Mouse (Mus musculus): Measurements from ENCODE around the gene Dap.

Gene Dap

DNA sequence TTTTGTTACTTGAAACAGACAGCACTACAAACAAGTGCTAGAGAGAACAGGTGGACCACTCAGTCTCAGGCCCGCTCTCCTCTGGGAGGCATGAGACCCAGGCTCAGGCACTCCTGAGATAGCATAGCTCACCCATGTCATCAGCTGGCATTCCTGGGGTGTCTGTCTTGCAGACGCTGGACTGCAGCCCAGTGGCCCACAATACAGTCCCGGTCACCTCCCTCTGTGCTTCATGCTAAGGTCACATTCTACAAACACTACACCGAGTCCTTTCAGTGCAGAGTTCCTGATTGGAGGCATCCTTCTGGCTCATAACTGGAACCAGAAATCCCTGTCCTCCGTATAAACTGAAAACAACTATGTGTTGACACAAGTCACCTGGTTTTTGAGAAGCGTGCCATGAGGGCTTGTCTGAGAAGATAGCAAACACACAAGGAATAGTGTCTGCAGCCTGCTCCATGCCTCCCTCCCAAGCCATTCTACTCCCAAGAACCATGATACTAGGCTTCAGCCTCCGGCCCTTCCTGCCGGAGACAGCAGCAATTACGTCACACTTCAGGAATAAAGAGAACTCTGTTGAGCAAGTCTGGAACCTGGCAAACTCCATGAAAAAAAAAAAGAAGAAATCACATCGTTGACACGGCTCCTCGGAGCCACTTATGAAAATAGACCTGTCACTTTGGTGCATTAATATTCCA lies 78.3 kb downstream of the Dap start:
- in situ Hi-C loops (cut with MboI), result no loop called here

GRCm38 (mm10) chr15:31304302-31304701 lies 80.2 kb downstream of the Dap start:
- in situ Hi-C loops (cut with MboI), result no loop called here

- in situ Hi-C loops (cut with MboI), result loop anchor here (5.0 kb wide), 1 partner anchor 122 kb away; no protein-coding TSS in a partner anchor
Observed at GRCm38 (mm10) chr15:31305181-31305580, 81.1 kb downstream of the Dap start.

DNA sequence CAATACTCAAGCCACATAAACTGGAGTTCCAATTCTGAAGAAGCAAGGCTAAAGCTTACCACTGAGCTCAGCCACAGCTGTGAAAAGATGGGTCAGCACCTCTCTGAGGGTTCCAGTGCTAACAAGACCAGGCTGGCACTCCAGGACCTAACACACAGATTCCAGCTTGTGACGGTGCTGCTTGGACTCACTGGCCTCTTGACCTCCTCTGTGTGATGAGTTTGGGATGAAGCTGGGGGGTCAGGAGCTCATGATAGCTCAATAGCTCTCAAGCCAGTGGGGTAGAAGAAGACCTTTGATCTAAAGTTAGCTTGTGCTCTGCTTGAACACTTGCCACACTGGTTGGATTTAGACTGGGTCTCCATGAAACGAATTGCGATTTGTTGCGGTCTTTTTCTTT lies 82.6 kb downstream of the Dap start:
- in situ Hi-C loops (cut with MboI), result loop anchor here (5.0 kb wide), 1 partner anchor 121 kb away; no protein-coding TSS in a partner anchor

- in situ Hi-C loops (cut with MboI), result loop anchor here (5.0 kb wide), 1 partner anchor 118 kb away; no protein-coding TSS in a partner anchor
Observed at GRCm38 (mm10) chr15:31309526-31309925, 85.4 kb downstream of the Dap start.

DNA sequence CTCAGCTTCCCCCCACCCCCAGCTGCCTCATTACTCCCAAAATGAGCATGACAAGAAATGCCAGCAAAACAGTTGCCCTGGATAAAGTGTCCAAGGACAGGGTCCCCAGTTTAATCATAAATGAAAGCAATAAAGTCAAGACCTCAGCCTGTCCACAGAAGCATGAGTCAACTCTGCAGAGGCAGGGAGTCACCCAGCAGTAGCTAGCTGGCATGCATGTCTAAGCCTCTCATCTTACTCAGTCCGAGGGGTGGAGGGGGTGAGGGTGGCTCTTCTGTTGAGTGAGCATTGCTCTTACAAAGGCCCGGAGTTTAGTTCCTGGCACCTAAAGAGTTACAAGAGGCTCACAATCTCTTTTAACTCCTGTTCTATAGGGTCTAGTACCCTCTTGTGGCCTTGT lies 87.9 kb downstream of the Dap start:
- in situ Hi-C loops (cut with MboI), result loop anchor here (10.0 kb wide), 1 partner anchor 273 kb away; no protein-coding TSS in a partner anchor

DNA sequence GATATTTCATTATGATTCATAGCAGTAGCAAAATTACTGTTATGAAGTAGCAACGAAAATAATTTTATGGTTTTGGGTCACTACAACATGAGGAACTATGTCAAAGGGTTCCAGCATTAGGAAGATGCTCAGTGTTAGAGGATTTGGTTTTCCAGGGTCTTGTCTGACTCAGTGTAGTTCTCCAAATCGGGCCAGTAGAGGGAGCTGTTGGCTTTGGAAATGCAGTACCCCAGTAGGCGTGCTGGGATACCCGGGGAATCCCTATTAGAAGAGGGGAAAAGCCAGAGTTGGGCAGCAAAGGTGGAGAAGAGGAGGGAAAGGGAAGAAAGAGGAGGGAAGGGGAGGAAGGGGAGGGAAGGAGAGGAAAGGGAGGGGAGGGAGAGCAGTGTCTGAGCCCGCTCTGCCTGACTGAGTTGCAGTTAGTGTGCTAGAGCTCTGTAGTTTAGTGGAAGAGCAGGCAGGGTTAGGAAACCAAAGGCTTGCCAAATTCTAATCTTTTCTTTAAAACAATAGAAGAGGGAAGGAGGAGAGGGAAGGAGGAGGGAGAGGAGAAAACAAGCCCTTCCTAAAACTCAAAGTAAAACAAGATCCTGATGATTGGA lies 91.6 kb downstream of the Dap start:
- in situ Hi-C loops (cut with MboI), result loop anchor here (10.0 kb wide), 1 partner anchor 269 kb away; no protein-coding TSS in a partner anchor

- in situ Hi-C loops (cut with MboI), result loop anchor here (10.0 kb wide), 1 partner anchor 268 kb away; no protein-coding TSS in a partner anchor
Observed at GRCm38 (mm10) chr15:31317056-31317805, 93.1 kb downstream of the Dap start.

- in situ Hi-C loops (cut with MboI), result loop anchor here (10.0 kb wide), 1 partner anchor 266 kb away; no protein-coding TSS in a partner anchor
Observed at GRCm38 (mm10) chr15:31318158-31318955, 94.2 kb downstream of the Dap start.

DNA sequence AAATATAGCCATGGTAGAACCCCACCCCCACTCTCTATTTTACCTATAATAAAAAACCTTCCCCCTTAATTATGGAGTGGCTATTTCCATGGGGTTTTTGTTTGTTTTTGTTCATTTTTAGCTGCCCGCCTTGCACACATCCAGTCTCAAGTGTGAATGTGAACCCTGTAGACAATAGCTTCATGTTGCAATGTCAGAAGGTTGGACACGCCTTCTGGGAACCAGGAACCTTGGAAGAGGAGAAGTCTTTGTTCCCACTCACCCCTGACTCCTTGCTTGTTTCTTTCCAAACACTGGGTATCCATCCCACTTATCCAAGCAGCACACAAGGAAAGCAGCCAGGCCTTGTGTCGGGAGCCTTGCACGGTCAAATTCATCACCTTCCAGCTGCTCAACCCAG lies 94.9 kb downstream of the Dap start:
- in situ Hi-C loops (cut with MboI), result loop anchor here (10.0 kb wide), 1 partner anchor 266 kb away; no protein-coding TSS in a partner anchor

DNA sequence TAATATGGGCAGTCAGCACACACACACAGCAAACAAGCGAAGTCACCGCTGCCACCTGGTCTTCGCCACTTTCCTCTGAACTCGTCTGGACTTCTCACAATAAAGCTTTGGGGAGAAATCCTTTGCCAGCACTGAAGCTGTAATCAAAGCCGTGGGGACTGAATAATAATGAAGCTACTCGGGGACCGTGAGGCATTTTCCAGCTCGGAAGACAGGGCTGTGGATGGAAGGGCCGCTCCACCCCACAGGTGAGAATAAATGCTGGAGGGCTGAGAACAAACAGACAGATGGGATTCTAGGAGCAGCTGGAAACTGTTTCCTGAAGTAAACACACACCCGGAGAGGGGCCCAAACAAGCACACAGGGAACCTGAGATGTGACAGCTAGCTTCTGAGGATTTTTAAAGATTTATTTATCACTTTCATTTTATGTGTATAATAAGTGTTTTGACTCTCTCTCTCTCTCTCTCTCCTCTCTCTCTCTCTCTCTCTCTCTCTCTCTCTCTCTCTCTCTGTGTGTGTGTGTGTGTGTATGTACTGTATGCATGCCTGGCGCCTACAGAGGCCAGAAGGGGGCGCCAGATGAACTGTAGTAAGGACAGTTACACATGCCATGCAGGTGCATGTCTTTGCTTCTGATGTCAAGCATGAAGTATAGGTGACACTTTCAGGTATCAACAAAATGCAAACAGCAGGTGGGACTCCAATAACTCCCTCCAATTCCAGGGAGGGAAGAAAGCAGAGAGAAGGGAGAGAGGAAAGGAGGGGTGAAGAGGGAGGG lies 96.7 kb downstream of the Dap start:
- in situ Hi-C loops (cut with MboI), result no loop called here

GRCm38 (mm10) chr15:31323684-31324083 lies 99.6 kb downstream of the Dap start:
- in situ Hi-C loops (cut with MboI), result no loop called here

Measured in mature B cell (primary cell).